Mouse (Mus musculus) 3134 (cell line): Measurements from ENCODE around the gene Ces2h.
"Not testable (repeated sequence)": the region's sequence is repeated elsewhere in the genome, so short reads cannot be mapped to it uniquely, and the experiment has no call there.

Experiments
- DNase-seq: peaks from one replicate; pipeline ENCODE4 v3.0.0-alpha.2; 2011; ENCODE audit warnings: low spot score; ENCODE audit not compliant: insufficient read length; ENCODE audit errors: extremely low read depth

The Ces2h gene

DNA sequence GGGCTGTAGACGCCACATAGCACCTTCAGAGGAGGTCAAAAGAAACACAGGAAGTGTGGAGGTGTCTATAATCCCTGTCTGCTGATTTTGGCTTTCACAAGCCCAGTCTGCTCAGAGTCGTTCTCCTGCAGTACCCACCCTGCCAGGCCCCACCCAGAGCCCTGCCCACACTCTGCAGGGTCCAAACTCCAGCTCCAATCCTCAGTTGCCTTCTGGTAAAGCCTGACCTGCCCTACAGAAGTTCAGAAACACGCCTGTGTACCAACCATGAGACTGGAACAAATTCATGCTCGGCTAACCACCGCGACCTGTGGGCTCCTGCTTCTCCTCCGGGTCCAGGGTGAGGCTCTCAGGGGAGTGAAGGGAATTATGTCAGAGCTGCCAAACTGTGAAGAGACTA is at the start of gene Ces2h:
Gene Ces2h (plus strand): TSS at position 268 of the 400 bp plus-strand sequence.
- no peak for DNase-seq

DNA sequence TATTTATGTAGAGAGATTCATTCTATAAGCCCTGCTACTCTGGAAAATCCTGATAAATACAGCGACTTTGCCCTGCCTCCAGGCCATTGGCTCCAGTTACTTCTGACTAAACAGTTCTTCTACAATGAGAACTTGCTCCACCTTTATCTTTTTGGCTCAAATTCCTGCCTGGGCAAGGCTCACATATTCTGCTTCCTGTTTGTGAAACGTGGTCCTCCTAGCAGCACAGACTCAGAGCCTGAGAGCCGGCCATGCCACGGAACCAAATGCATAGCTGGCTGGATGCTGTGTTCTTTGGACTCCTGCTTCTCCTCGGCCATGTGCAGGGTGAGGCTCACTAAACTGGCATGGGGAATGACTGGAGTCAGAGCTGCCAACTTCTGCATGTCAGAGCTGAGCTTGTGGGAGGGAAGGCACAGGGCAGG is 39.1 kb upstream of the Ces2h start, which contains the start of gene Ces2g:
Gene Ces2g (plus strand): TSS at position 182 of the 425 bp plus-strand sequence.
- no peak for DNase-seq

DNA sequence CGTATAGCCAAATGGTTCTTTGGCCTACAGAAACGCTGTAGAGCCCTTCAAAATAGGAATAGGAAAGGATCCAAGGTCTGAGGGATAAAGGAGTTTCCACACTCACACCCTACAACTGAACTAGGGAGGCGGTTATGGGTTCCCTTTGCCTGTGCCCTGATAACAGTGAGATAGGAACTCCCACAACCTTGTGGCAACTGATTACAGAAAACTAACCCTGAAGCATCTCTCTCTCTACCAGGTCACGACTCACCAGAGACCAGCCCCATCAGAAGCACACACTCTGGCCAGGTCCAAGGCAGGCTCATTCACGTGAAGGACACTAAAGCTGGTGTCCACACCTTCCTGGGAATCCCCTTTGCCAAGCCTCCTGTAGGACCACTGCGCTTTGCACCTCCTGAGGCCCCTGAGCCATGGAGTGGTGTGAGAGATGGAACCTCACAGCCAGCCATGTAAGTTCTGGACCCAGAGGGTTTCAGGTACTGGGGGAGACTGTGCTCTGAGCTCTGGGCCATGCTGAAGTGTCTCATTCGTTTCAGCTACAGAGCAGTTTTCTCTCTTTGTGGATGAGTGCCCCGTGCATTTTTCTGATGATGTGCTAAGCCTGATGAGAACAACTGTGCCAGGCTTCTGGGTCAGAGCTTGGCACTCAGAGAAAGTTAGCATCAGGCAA is 38.3 kb upstream of the Ces2h start:
- no peak for DNase-seq

DNA sequence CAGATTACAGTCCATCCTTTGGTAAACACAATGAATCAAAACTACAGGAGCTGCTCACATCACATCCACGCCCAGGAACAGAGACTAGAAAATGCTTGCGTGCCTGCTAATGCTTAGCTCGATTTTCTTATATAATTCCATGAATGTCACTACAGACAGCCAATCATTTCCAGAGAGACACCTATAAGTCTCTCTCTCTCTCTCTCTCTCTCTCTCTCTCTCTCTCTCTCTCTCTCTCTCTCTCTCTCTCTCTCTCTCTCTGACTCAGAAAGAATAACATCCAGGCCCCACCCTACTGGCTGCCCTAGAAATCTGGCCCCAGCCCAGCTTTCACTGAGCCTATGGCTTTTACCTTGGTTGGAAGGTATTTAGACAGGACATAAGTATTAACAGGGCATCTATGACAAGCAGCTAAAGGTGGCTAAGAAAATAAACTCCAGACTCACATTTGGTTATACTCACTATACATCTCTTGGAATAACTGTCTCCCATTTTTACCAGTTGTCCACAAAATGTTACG is 37.2 kb upstream of the Ces2h start:
- DNase-seq: no peak

DNA sequence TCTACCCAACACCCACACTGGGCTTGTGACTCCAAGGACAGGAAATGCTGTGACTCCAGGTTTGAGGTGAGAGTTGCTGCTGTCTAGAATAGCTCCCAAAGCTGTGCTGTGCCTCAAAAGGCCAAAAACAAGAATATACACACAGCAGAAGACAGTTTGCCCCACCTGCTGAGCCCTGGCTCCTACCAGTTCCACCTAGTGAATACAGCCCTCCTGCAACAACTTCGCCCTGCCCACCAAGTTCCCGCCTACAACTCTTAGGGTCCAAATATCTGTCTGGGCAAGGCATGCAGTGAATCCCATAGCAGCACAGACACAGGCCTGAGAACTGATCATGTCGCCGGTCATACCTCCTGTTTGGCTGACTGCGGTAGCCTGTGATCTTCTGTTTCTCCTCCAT is 16.5 kb upstream of the Ces2h start:
- DNase-seq: no peak

DNA sequence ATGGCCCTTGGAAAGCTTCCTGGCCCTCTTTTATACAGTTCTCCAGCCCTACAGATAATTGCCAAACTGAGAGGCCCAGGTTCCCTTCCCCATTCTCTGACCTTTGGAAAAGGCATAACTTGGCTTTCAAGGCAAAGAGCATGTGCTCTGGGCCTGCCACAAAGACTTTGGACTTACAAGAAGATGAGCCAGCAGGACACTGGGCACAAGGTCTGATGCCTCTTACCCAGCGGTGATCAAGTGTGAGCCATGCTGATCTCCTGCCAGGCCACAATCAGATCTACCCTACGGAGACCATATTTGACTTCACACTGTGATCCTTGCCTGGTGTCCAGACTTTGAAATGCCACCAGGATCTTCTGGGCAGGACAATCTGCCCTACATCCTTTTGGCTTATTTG is 15.7 kb upstream of the Ces2h start:
- no peak for DNase-seq

DNA sequence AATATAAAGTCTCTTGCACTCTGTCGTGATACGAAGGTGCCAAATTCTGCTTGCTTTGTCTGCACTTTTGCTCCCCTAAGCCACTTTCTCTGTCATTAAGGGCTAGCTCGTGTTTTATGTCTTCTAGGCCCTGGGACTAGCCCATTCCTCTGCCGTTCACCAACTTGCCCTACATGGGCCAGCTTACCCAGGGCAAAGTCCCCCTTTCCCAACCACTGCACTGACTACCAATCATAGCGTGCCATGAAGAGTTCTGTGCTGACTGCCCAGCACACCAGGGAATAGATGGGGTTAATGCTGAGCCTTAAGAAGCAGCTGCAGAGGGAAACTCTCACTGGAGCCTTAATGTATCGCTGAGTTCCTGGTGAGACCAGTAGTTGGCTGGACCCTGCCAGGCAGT is 2.5 kb upstream of the Ces2h start:
- no peak for DNase-seq

DNA sequence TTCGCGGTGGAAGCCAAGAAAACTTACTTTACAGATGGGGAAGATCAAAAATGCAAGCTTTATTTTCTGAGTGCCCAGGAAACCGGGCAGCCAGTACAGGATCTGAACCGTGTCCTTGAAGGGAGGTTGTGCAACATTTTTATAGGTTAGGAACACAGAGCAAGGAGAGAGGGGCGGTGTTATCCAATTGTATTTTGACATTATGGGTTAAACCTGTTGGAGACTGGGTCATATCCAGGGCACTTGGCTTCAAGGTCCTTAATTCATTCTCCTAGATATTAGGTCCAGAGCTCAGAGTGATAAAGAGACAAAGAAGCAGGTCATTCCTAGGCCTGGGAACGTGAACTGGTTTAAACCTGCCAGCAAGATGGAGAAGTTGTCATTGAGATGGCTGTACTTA is 1.5 kb upstream of the Ces2h start:
- DNase-seq: no peak

DNA sequence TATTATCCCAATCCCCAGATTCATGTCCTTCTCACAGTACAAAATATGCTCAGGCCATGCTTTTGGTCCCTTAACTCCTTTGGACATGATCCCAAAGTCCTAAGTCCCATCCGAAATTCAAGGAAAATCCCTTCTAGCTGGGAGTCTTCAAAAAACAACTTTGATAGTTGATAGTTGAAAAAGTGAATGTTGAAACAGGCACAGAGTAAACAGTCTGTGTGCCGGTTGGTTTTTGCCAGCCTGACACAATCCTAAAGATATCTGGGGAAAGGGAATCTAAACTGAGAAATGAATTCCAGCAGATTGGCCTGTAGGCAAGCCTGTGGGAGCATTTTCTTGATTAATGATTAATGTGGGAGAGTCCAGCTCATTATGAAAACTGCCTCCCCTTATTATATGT is 9.3 kb downstream of the Ces2h start:
- DNase-seq: no peak

DNA sequence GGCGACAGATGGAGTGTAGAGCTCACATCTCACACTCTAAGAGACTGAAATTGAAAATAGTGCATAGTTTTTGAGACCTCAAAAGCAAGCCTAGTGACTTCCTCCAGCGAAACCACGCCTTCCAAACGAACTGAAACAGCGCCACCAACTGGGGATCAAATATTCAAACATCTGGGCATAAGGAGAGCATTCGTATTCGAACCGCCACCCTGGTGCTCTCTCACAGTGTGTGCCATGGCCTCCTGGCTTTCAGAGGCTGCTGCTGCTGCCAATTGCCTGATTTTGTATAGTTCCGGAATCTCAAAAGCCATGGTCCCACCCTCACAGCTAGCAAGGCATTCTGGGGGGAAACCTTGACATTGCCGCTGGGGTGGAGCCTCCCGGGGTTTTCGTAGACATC is 10.5 kb downstream of the Ces2h start:
- no peak for DNase-seq

DNA sequence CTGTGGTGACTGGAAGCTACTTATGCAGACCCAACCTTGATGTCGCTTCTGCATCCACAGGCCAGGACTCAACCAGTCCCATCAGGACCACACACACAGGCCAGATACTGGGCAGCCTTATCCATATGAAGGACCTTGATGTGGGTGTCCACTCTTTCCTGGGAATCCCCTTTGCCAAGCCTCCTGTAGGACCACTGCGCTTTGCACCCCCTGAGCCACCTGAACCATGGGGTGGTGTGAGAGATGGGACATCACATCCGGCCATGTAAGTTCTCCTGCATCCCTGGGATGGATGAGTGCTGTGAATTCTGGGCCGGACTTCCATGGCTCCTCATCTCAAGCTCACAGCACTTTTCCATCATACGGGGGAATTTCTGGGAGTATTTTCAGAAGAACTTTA is 13.7 kb downstream of the Ces2h start:
- no peak for DNase-seq

DNA sequence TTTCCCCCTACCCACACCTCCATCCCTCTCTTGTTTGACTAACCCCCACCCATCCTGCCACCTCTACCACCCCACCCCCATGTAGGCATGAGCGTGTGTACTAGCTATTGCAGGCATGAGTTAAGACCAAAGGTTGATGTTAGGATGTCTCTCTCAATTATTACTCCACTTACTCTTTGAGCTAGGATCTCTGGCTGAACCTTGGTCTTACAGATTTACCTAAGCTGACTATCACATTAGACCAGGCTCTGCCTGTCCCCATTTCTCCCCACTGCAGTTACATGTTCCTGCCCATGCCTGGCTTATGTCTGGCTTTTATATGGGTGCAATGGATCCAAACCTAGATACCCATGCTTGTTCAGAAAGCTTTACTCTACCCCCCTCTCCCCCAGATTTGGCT is 21.3 kb downstream of the Ces2h start:
- no peak for DNase-seq

DNA sequence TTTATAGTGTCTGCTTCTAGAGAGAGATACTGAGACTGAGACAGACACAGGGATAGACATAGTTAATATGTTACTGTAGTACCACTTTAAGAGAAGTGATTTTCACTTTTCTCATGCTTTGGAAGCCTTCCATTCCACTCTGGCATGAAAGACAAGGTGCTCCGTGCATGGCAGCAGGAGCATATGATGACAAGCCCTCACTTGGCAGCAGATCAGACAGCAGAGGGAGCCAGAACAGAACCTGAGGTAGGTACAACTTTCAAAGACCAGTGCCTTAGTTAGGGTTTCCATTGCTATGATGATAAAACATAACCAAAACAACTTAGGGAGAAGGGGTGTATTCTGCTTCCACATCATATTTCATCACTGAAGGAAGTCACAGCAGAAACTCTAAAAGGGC is 22.4 kb downstream of the Ces2h start:
- no peak for DNase-seq

DNA sequence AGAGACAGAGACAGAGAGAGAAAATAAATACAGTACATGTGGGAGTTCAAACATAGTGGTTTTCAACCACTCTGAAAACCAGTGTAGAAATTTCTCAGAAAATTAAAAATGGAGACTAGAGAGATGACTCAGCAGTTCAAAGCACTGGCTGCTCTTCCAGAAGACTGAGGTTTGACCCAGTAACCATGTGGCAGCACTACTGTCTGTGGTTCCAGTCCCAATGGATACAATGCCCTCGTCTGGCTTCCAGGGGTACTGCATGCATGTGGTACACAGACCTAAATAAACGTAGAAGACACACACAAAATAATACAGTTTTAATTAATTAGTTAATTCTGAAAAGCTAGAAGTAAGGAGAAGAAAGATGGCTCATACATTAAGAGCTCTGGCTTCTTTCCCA is 24.4 kb downstream of the Ces2h start:
- DNase-seq: peak; percentile 18

DNA sequence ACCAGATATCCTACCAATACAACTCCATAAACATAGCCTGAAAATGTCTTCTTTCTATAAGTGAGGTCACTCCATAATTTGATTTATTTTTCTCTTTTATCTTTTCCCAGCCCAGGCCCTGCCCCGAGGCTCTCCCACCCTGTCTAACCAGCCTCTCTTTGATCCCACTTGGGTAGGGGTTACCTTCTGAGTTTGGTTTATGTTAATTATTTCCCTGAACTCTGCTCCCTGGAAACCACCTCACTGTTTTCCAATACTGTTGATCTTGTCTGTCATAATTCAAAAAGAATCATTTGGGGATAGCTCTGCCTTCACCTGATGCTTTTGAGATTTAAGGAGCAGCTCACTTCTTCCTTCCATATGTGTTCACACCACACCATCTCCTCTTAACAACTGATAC is 42.9 kb downstream of the Ces2h start:
- DNase-seq: no peak

DNA sequence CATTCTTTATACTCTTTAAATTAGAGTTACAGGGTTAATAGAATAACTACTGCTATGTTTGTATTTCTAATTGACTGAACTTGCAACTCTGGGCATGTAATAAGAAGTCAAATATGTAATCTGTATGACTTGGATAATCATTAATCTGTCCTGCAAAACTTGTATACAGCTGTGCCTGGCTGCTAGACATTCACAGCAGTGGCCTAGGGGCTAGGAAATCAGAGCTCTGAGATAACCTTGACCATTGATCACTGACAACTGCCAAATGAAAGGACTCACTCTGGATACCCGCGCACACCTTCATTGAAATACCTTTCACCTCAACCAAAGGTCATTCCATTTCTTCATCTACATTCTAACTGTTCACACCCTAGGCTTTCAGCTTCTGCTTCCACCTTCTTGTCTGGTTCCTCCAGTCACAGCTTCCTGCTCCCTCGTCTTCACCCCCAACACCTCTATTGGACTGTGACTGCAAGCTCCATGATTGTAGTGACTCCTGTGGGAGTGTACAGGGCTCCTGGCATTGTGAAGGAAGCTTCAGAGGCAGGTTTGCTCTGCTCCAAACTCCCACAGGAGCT is 45.3 kb downstream of the Ces2h start:
- DNase-seq: no peak

DNA sequence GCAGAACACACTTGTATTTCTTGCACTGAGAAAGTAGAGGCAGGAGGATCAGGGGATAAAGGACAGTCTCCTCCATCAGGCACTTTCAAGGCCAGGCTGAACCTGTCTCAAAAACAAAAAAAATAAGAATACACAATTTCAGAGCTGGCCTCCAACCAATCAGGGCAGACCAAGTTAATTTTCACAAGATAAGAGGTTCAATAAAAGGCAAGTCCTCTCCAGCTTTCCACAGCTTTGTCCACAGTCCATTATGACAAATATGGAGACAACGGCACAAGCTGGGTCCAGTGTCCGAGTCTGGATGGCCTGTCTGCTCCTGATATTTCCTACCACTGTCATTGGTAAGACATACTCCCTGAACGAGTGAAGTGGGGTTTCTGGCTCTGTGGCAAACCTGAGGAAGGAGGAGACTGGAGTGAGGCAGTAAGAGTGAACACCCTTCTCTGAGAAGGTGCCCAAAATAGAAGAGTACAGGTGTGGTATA is 47.8 kb downstream of the Ces2h start, which contains the start of gene Ces3a:
Gene Ces3a (plus strand): TSS at position 231 of the 484 bp plus-strand sequence.
- DNase-seq: no peak

DNA sequence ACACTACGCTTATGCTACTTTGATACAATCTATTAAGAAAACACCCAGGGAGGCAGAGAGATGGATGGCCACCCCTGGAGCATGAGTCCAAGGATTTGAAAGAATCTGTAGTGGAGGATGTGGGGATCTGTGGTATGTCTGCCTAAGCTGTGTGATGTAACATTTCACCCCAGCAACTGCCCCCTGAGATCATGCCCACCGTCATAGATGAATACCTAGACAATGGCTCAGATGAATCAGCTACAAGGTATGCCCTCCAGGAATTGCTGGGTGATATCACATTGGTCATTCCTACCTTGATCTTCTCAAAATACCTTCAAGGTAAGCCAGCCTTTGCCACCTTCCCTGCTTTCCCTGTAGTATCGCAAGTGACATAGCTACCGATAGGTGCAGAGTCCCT is 55.6 kb downstream of the Ces2h start:
- no peak for DNase-seq

DNA sequence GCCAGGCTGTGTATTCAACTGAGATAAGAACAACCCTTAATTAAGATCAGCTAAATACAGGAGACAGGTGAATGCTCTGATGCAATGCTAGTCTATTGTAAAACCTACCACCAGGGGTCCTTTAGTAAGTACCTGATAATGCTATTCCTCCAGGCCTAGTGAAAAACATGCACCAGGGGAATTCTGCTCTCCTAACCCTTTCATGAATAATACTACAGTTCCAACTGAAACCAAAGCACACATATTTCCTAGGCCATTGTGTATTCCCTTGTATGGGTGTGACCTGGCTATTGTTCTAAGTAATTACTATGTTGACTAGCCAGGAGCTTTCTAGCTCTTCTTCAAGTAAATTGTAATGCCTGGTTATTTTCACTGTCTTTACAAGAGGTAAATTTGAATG is 59.4 kb downstream of the Ces2h start:
- DNase-seq: no peak

DNA sequence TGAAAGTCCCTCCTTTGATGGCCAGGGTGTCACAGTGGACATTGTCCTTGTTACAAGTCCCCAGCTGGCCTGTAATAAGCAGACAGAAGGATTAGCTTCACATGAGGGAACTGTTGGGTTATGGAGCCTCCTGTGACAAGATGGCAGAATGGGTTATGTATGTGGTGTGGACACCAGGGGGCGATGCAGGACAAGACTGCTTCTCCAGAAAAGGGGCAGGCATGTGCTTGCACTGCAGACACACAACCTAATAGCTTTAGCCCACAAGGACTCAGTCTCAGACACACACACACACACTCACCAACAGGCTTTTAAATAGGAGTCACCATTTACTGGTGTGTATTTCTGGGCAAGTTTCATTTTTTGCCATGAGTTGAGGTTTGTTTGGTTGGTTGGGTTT is 66.1 kb downstream of the Ces2h start:
- DNase-seq: peak; percentile 4

DNA sequence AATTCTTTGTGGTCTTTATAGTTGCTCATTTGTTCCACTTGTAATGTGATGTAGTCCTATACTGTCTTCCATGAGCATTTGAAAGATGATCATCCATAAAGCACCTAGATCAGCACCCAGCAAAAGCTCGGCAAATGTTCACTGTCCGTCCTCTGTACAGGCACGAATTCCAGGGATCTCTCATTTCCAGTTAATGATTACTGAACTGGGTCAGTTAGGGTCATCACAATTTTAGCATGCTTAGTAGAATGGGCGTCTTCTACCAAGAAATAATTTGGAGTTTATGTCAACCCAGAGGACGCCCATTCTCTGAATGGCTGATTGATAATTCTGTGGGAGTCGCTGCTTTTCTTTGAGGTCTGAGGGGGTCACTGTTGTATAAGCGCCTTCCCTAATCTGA is 67.3 kb downstream of the Ces2h start:
- DNase-seq: not testable (repeated sequence)

DNA sequence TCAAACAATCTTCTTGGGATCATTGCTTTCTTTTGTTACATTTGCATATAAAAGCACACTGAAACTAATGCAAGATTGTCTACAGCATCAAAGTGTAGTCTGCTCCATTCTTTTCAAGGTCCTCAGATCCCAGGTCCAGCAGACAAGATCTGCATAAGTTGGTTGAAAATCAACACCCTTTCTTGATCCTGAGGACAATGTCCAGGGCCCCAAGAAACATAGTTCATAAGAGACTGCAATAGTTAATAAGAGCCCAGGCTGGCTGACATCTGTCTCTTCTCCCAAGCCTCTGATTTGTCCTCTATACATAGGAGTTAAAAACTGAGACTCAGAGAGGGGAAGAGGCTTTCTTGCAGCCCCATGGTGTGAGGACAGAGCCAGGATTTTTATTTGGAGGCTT is 68.3 kb downstream of the Ces2h start:
- no peak for DNase-seq
